Mouse (Mus musculus) liver, embryonic 14.5 days (tissue): ENCODE data around the gene Saa1. TPM values are rescaled to one million over a fixed set of nuclear protein-coding genes. Genes with fewer than 3 reads are reported as not detected.

Experiments used
- ATAC-seq: fragments of 200-750 bp; cut with Nextera tagmentation; 2 replicates; pipeline ENCODE4 v1.8.0; 2017; ENCODE audit warnings: moderate number of reproducible peaks, mild to moderate bottlenecking, moderate library complexity; ENCODE audit not compliant: insufficient read depth
- DNase-seq, 3 experiments: peaks; one replicate each; pipeline ENCODE4 v3.0.0-alpha.2; 2012 to 2013; ENCODE audit warnings: low read depth in 3 of 3, low spot score in 3 of 3
- H3K27ac ChIP-seq: fragments of 300-500 bp; sonication (generic); 2 replicates; pipeline ENCODE4 v1.5.1; 2014; ENCODE audit warnings: moderate library complexity, mild to moderate bottlenecking, control low read depth, inconsistent platforms
- H3K27me3 ChIP-seq: fragments of 300-500 bp; sonication (generic); 2 replicates; pipeline ENCODE4 v1.6.1; 2014; ENCODE audit warnings: mild to moderate bottlenecking, low read length, moderate library complexity; ENCODE audit not compliant: control insufficient read depth, insufficient read depth
- H3K36me3 ChIP-seq: fragments of 300-500 bp; sonication (generic); replicated peaks from 2 replicates; pipeline ENCODE4 v1.6.1; 2014; ENCODE audit warnings: low read depth; ENCODE audit not compliant: control insufficient read depth, insufficient read depth
- H3K4me1 ChIP-seq, 2 experiments: fragments of 200-500 bp in 1 of 2; fragments of 300-500 bp in 1 of 2; sonication (generic) in 1 of 2; replicated peaks; 2 replicates each; pipeline ENCODE4 v1.6.1; 2012 to 2014; ENCODE audit warnings: antibody characterized with exemption in 1 of 2, inconsistent platforms in 1 of 2, low read length in 1 of 2; ENCODE audit not compliant: control insufficient read depth in 2 of 2, insufficient read depth in 2 of 2
- H3K4me2 ChIP-seq: fragments of 300-500 bp; sonication (generic); 2 replicates; pipeline ENCODE4 v1.6.1; 2014; ENCODE audit warnings: low read depth, mild to moderate bottlenecking, control low read depth, moderate library complexity
- H3K4me3 ChIP-seq, 2 experiments: fragments of 200-500 bp in 1 of 2; fragments of 300-500 bp in 1 of 2; sonication (generic) in 1 of 2; 2 replicates each; pipeline ENCODE4 v1.5.1; 2012 to 2014; ENCODE audit warnings: low read depth in 2 of 2, low read length in 2 of 2, mild to moderate bottlenecking in 2 of 2, control low read depth in 1 of 2, inconsistent platforms in 1 of 2, moderate library complexity in 1 of 2; ENCODE audit not compliant: insufficient read depth in 1 of 2
- H3K9ac ChIP-seq: fragments of 300-500 bp; sonication (generic); replicated peaks from 2 replicates; pipeline ENCODE4 v1.6.1; 2014; ENCODE audit warnings: mild to moderate bottlenecking, control low read depth, moderate library complexity
- H3K9me3 ChIP-seq: fragments of 300-500 bp; sonication (generic); 2 replicates; pipeline ENCODE4 v1.6.1; 2016; ENCODE audit warnings: low read length, mixed read lengths; ENCODE audit not compliant: control insufficient read depth
- CTCF ChIP-seq: IDR thresholded peaks from 2 replicates; pipeline ENCODE4 v1.5.1; 2016; ENCODE audit warnings: antibody characterized with exemption, low read depth, control low read depth
- EP300 ChIP-seq: IDR thresholded peaks from 2 replicates; pipeline ENCODE4 v1.6.1; 2016; ENCODE audit warnings: antibody characterized with exemption, low read depth
- WGBS: fragments of 180-500 bp; shearing (Covaris S2); extraction: QIAGEN DNeasy Blood & Tissue Kit; methylation state at CpG from one replicate; pipeline ENCODE4 v1.1.7; 2014; ENCODE audit not compliant: insufficient replicate concordance; 5-methylcytosine and 5-hydroxymethylcytosine counted together
- polyA plus RNA-seq, 2 experiments: library from polyadenylated mRNA; depleted of rRNA in 1 of 2; stranded (reverse) in 1 of 2; unstranded in 1 of 2; fragments of >200 nt; fragmentation: Nextera tagmentation in 1 of 2; extraction: Ambion mirVana in 1 of 2; gene quantifications; 2 replicates each; pipeline versions ENCODE4 v1.2.1 to v1.2.3; 2012 to 2014

The Saa1 gene
- polyA plus RNA-seq, 2 experiments: not detected

DNA sequence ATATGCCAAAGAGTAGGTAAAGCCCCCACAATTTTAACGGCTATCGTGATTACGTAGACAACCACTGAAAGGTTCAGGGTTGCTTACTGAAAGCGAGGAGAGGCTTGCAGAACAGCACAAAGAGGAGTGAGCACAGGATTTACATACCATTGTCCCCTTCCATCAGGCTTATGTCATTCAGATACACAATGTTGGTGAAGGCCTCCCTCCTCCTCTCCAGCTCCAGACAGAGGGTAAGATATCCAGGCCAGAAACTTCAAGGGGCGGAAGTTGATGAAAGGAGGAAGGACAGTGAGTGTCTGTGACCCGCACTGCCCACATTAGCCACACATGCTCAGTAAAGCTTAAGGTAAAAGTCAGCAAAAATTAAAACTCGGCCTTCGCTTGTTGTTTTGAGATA lies 21.9 kb upstream of the Saa1 start:
- Histone ChIP-seq H3K27ac (no peak overlapping the region), H3K27me3 (no peaks in the 10 kb centered on the region), H3K4me1 (0 out of 4 replicates have a peak, but pooled peaks cover 0 to 3% of the 10 kb centered on the region in 2 experiments), H3K4me3 (no peak overlapping the region), H3K4me2 (no peak overlapping the region), H3K9ac (no peak overlapping the region), H3K36me3 (peaks cover 2% of the 10 kb centered on the region), H3K9me3 (no peaks in the 10 kb centered on the region)
- TF ChIP-seq CTCF: no peak
- no peak for TF ChIP-seq EP300
- DNase-seq: no peak
- 79% methylated on average over 8 of the region's 8 CpGs for WGBS
- no peak for ATAC-seq

- no peaks in the 10 kb centered on the region; the same call in none of the 2 replicates for H3K36me3 ChIP-seq
- TF ChIP-seq CTCF (no peak), EP300 (no peak)
These were observed 19.8 kb upstream of the Saa1 start for GRCm38 (mm10) chr7:46762601-46763000.

GRCm38 (mm10) chr7:46761049-46761795 lies 18.4 kb upstream of the Saa1 start:
- DNase-seq (no peak), ATAC-seq (no peak)
- no peak overlapping the region for H3K9ac ChIP-seq
- H3K4me1 ChIP-seq: 0 out of 4 replicates have a peak, but pooled peaks cover 0 to 3% of the 10 kb centered on the region in 2 experiments
- H3K27ac ChIP-seq: no peak overlapping the region
- no peak overlapping the region for H3K4me2 ChIP-seq
- H3K4me3 ChIP-seq: no peak overlapping the region
- H3K27me3 ChIP-seq: no peaks in the 10 kb centered on the region
- no peaks in the 10 kb centered on the region for H3K9me3 ChIP-seq
- 59% methylated on average over 11 of the region's 11 CpGs for WGBS
- TF ChIP-seq EP300: no peak
- no peak for TF ChIP-seq CTCF
- no peaks in the 10 kb centered on the region; the same call in 1 of the 2 replicates for H3K36me3 ChIP-seq

More at GRCm38 (mm10) chr7:46762601-46763000, 19.8 kb upstream of the Saa1 start:
- Histone ChIP-seq H3K9ac (no peak overlapping the region), H3K27me3 (no peaks in the 10 kb centered on the region), H3K9me3 (no peaks in the 10 kb centered on the region), H3K4me1 (0 out of 4 replicates have a peak, but pooled peaks cover 0 to 3% of the 10 kb centered on the region in 2 experiments), H3K4me3 (no peak overlapping the region), H3K4me2 (no peak overlapping the region), H3K27ac (no peak overlapping the region)
- ATAC-seq (no peak), DNase-seq (no peak)
- 78% methylated on average over 5 of the region's 5 CpGs for WGBS

DNA sequence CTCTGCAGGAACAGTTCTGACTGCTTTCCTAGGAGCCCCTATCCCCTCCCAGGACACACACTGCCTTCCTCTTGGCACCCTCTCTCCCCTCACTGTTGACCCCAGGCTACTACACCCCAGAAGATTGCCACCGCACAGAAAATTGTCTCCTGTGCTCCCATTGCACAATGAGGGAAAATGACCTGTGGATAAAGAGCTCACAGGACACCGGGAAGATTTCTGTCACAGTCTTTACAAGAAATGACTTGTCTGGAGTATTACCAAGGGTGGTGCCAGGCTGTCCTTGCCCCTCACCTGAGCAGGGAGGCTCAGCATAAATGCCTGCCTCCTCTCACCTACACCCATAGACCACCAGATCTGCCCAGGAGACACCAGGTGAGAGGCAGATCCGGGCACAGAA lies 8.7 kb upstream of the Saa1 start, which contains the start of gene Saa2:
Saa2 (plus strand) TSS at position 301 of the 400 bp plus-strand sequence.
- ATAC-seq: no peak
- 66% methylated on average over 3 of the region's 3 CpGs for WGBS

GRCm38 (mm10) chr7:46748459-46748858 lies 5.7 kb upstream of the Saa1 start:
- ATAC-seq (no peak), DNase-seq (no peak)
- H3K4me3 ChIP-seq: no peak overlapping the region
- H3K4me1 ChIP-seq: no peaks in the 10 kb centered on the region
- H3K27me3 ChIP-seq: no peaks in the 10 kb centered on the region
- 64% methylated on average over 3 of the region's 3 CpGs for WGBS
- TF ChIP-seq CTCF (no peak), EP300 (no peak)
- no peaks in the 10 kb centered on the region for H3K9me3 ChIP-seq
- H3K27ac ChIP-seq: no peak overlapping the region
- H3K36me3 ChIP-seq: no peaks in the 10 kb centered on the region
- H3K9ac ChIP-seq: no peak overlapping the region
- H3K4me2 ChIP-seq: no peak overlapping the region

More for the DNA sequence above, 8.7 kb upstream of the Saa1 start, which contains the start of gene Saa2:
- H3K27me3 ChIP-seq: no peaks in the 10 kb centered on the region
- no peak for TF ChIP-seq CTCF
- no peak for TF ChIP-seq EP300
- H3K4me1 ChIP-seq: no peaks in the 10 kb centered on the region
- H3K9me3 ChIP-seq: no peaks in the 10 kb centered on the region
- no peak within 1 kb of the TSS for H3K4me3 ChIP-seq
- no peak for DNase-seq
- no peaks in the 10 kb centered on the region for H3K36me3 ChIP-seq
- no peak within 1 kb of the TSS for H3K9ac ChIP-seq
- no peak within 1 kb of the TSS for H3K27ac ChIP-seq
- H3K4me2 ChIP-seq: no peak within 1 kb of the TSS
